Mouse (Mus musculus): ENCODE data around the gene 1810030O07Rik. TPM values are rescaled to one million over a fixed set of nuclear protein-coding genes. Genes with fewer than 3 reads are reported as not detected.
"Not testable (repeated sequence)": the region's sequence is repeated elsewhere in the genome, so short reads cannot be mapped to it uniquely, and the experiment has no call there.

1810030O07Rik gene
- polyA plus RNA-seq, 1 experiment from 2014 or later = 36.5 TPM

GRCm38 (mm10) chrX:12645531-12646304 is 27.8 kb downstream of the 1810030O07Rik start:
- Histone ChIP-seq H3K27me3 (ENCODE audit: control insufficient read depth, insufficient read depth, low read length) (no peaks in the 10 kb centered on the region), H3K36me3 (ENCODE audit: control insufficient read depth, insufficient read depth, low read length) (no peaks in the 10 kb centered on the region), H3K27ac (ENCODE audit: low read depth, low read length) (no peak overlapping the region), H3K9me3 (ENCODE audit: control insufficient read depth, low read length) (no peaks in the 10 kb centered on the region), H3K4me2 (replicated peaks; ENCODE audit: low read depth, low read length) (no peak overlapping the region), H3K4me1 (replicated peaks; ENCODE audit: control insufficient read depth, insufficient read depth, low read length) (no peaks in the 10 kb centered on the region), H3K4me3 (ENCODE audit: low read depth, low read length) (no peak overlapping the region), H3K9ac (ENCODE audit: low read depth, low read length) (no peak overlapping the region)
- DNase-seq (ENCODE audit: low spot score) (no peak), ATAC-seq (ENCODE audit: low FRiP score) (no peak)
- WGBS = 74% methylated on average over 12 of the region's 12 CpGs

GRCm38 (mm10) chrX:12644976-12645375 is 28.5 kb downstream of the 1810030O07Rik start:
- 63% methylated on average over 2 of the region's 2 CpGs for WGBS

GRCm38 (mm10) chrX:12625131-12625530 is 48.3 kb downstream of the 1810030O07Rik start:
- Histone ChIP-seq H3K4me2 (replicated peaks; ENCODE audit: low read depth, low read length) (no peak overlapping the region), H3K27ac (ENCODE audit: low read depth, low read length) (no peak overlapping the region), H3K9ac (ENCODE audit: low read depth, low read length) (no peak overlapping the region), H3K36me3 (ENCODE audit: control insufficient read depth, insufficient read depth, low read length) (no peaks in the 10 kb centered on the region), H3K4me1 (replicated peaks; ENCODE audit: control insufficient read depth, insufficient read depth, low read length) (no peaks in the 10 kb centered on the region), H3K27me3 (ENCODE audit: control insufficient read depth, insufficient read depth, low read length) (no peaks in the 10 kb centered on the region), H3K4me3 (ENCODE audit: low read depth, low read length) (no peak overlapping the region), H3K9me3 (ENCODE audit: control insufficient read depth, low read length) (no peaks in the 10 kb centered on the region)
- ATAC-seq (ENCODE audit: low FRiP score) (no peak), DNase-seq (ENCODE audit: low spot score) (no peak)
- 84% methylated on average over 3 of the region's 4 CpGs for WGBS

More at GRCm38 (mm10) chrX:12644976-12645375, 28.5 kb downstream of the 1810030O07Rik start:
- no peaks in the 10 kb centered on the region for H3K9me3 ChIP-seq (ENCODE audit: control insufficient read depth, low read length)
- H3K27me3 ChIP-seq (ENCODE audit: control insufficient read depth, insufficient read depth, low read length) = no peaks in the 10 kb centered on the region
- DNase-seq (ENCODE audit: low spot score) (no peak), ATAC-seq (ENCODE audit: low FRiP score) (no peak)
- H3K9ac ChIP-seq (ENCODE audit: low read depth, low read length) = no peak overlapping the region
- no peak overlapping the region for H3K27ac ChIP-seq (ENCODE audit: low read depth, low read length)
- H3K36me3 ChIP-seq (ENCODE audit: control insufficient read depth, insufficient read depth, low read length) = no peaks in the 10 kb centered on the region
- no peak overlapping the region for H3K4me2 ChIP-seq (replicated peaks; ENCODE audit: low read depth, low read length)
- no peaks in the 10 kb centered on the region for H3K4me1 ChIP-seq (replicated peaks; ENCODE audit: control insufficient read depth, insufficient read depth, low read length)
- no peak overlapping the region for H3K4me3 ChIP-seq (ENCODE audit: low read depth, low read length)

- not testable (repeated sequence) for DNase-seq (ENCODE audit: low spot score); H3K36me3 ChIP-seq (ENCODE audit: control insufficient read depth, insufficient read depth, low read length); H3K4me1 ChIP-seq (replicated peaks; ENCODE audit: control insufficient read depth, insufficient read depth, low read length); ATAC-seq (ENCODE audit: low FRiP score); H3K4me3 ChIP-seq (ENCODE audit: low read depth, low read length); H3K27me3 ChIP-seq (ENCODE audit: control insufficient read depth, insufficient read depth, low read length); H3K27ac ChIP-seq (ENCODE audit: low read depth, low read length); H3K9ac ChIP-seq (ENCODE audit: low read depth, low read length); H3K4me2 ChIP-seq (replicated peaks; ENCODE audit: low read depth, low read length); H3K9me3 ChIP-seq (ENCODE audit: control insufficient read depth, low read length)
- WGBS = 100% methylated on average over 1 of the region's 1 CpGs
Observed at GRCm38 (mm10) chrX:12612360-12612759, 61.1 kb downstream of the 1810030O07Rik start.

GRCm38 (mm10) chrX:12611211-12611610 is 62.3 kb downstream of the 1810030O07Rik start:
- H3K27me3 ChIP-seq (ENCODE audit: control insufficient read depth, insufficient read depth, low read length) = no peaks in the 10 kb centered on the region
- H3K4me3 ChIP-seq (ENCODE audit: low read depth, low read length) = no peak overlapping the region
- H3K36me3 ChIP-seq (ENCODE audit: control insufficient read depth, insufficient read depth, low read length) = 0 out of 2 replicates have a peak, but pooled peaks cover 2% of the 10 kb centered on the region
- H3K27ac ChIP-seq (ENCODE audit: low read depth, low read length) = no peak overlapping the region
- no peaks in the 10 kb centered on the region for H3K9me3 ChIP-seq (ENCODE audit: control insufficient read depth, low read length)
- no peak overlapping the region for H3K9ac ChIP-seq (ENCODE audit: low read depth, low read length)
- H3K4me2 ChIP-seq (replicated peaks; ENCODE audit: low read depth, low read length) = no peak overlapping the region
- ATAC-seq (ENCODE audit: low FRiP score) (no peak), DNase-seq (ENCODE audit: low spot score) (no peak)
- H3K4me1 ChIP-seq (replicated peaks; ENCODE audit: control insufficient read depth, insufficient read depth, low read length) = no peaks in the 10 kb centered on the region
- WGBS = 92% methylated on average over 2 of the region's 2 CpGs

GRCm38 (mm10) chrX:12610541-12610940 is 62.9 kb downstream of the 1810030O07Rik start:
- H3K4me1 ChIP-seq (replicated peaks; ENCODE audit: control insufficient read depth, insufficient read depth, low read length); H3K27me3 ChIP-seq (ENCODE audit: control insufficient read depth, insufficient read depth, low read length); ATAC-seq (ENCODE audit: low FRiP score); H3K27ac ChIP-seq (ENCODE audit: low read depth, low read length); H3K36me3 ChIP-seq (ENCODE audit: control insufficient read depth, insufficient read depth, low read length); H3K9ac ChIP-seq (ENCODE audit: low read depth, low read length); H3K4me3 ChIP-seq (ENCODE audit: low read depth, low read length); H3K4me2 ChIP-seq (replicated peaks; ENCODE audit: low read depth, low read length); DNase-seq (ENCODE audit: low spot score); H3K9me3 ChIP-seq (ENCODE audit: control insufficient read depth, low read length): not testable (repeated sequence)

Other genes with a start within 250 kb of the 1810030O07Rik start
- gene Atp6ap2, start 85.9 kb downstream of the 1810030O07Rik start, polyA plus RNA-seq (2014; fragmentation: Nextera tagmentation; extraction: Ambion mirVana) = 100 and 109 TPM in 2 replicates
- gene Med14, start 88.4 kb upstream of the 1810030O07Rik start, polyA plus RNA-seq (2014; fragmentation: Nextera tagmentation; extraction: Ambion mirVana) = 23.0 and 27.8 TPM in 2 replicates